In the genomic region with DNA sequence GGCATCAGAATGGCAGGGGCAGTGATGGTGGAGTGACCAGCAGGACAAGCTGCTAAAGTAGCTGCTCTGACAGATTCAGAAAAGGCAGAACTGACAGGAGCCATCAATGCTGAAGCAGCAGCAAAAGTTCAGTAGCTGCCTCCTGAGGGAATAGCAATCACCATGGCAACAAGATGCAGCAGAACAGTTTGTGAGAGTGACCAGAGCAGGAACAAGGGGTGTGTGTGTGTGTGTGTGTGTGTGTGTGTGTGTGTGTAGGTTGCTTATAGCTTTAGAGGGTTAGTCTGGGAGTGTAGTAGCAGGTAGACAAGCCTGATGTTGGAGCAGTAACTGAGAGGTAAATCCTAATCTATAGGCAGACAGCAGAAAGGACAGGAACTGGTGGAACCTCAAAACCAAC, we compare ENCODE assay signal across 14 mouse cellular contexts.
"Had no signal": no experiment of that assay in that cellular context is flagged by ENCODE, and none has a peak within 500 bp of the region (broad histone marks: within the 10 kb centered on the region; RNA-seq: fewer than 3 reads in every experiment).

No protein-coding gene starts in this region.

- H3K9ac ChIP-seq: limb, embryonic 12.5 days; liver, embryonic 13.5 days; liver, postnatal 0 days; lung, embryonic 15.5 days had no signal

- H3K4me1 ChIP-seq: limb, embryonic 12.5 days; liver, embryonic 13.5 days; lung, embryonic 15.5 days had no signal

- H3K9me3 ChIP-seq: limb, embryonic 12.5 days; liver, embryonic 13.5 days; lung, embryonic 15.5 days had no signal

- H3K4me2 ChIP-seq: limb, embryonic 12.5 days; liver, embryonic 13.5 days; lung, embryonic 15.5 days had no signal

- H3K27ac ChIP-seq: layer of hippocampus, adult 2 months; limb, embryonic 12.5 days; liver, embryonic 13.5 days; lung, embryonic 15.5 days had no signal

- H3K4me3 ChIP-seq: layer of hippocampus, adult 2 months; limb, embryonic 12.5 days; liver, embryonic 13.5 days; lung, embryonic 15.5 days had no signal

- H3K36me3 ChIP-seq: limb, embryonic 12.5 days; liver, embryonic 13.5 days; lung, embryonic 15.5 days had no signal

- H3K27me3 ChIP-seq: limb, embryonic 12.5 days; liver, embryonic 13.5 days; lung, embryonic 15.5 days had no signal

- ATAC-seq: liver, postnatal 0 days had no signal

- DNase-seq: kidney, adult 18-20 months; kidney, postnatal 10 days; kidney, postnatal 4 days; liver; liver, embryonic 13.5 days; liver, postnatal 0 days; lung, postnatal 14 days; right cerebral cortex, postnatal 4 days; spleen, adult 18-20 months; thymus, adult 2 months; thymus, postnatal 25 days had no signal
